Mouse (Mus musculus): Measurements from ENCODE around the gene Fopnl.

DNA sequence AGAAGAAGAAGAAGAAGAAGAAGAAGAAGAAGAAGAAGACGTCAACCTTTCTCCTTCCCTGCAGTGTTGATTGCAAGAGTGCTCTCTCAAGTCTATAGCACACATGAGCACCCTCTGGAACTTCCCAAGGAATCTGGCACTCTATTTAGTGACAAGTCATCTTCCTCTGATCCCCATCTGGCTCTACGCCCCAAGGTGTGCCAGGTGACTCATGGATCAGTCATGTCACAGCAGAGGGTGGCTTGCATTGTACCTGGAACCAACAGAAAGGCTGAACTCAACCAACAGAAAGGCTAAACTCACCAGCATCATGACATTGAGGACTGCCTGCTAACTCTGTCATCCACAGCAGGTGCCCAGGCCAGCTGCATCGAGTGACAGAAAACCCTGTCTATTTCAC lies 2.5 kb upstream of the Fopnl start:
- no peak for TF ChIP-seq POLR2A (IDR thresholded peaks at IDR 0.05; ENCODE audit: extremely low read depth, insufficient read depth, low read length)
- no peak for TF ChIP-seq CTCF (IDR thresholded peaks at IDR 0.05; ENCODE audit: extremely low read depth, insufficient read depth, low read length)

All from cortical plate, adult 2 months (tissue).